Mouse (Mus musculus) forebrain, embryonic 11.5 days (tissue): ENCODE results near the gene Klhl35. TPM values are rescaled to one million over a fixed set of nuclear protein-coding genes. Genes with fewer than 3 reads are reported as not detected.
"Not testable (repeated sequence)": the region's sequence is repeated elsewhere in the genome, so short reads cannot be mapped to it uniquely, and the experiment has no call there.

Experiments
- ATAC-seq: fragments of 200-750 bp; cut with Nextera tagmentation; replicated peaks from 2 replicates; pipeline ENCODE4 v1.8.0; 2017; ENCODE audit warnings: moderate TSS enrichment; ENCODE audit not compliant: low FRiP score
- DNase-seq: peaks from one replicate; pipeline ENCODE4 v3.0.0-alpha.2; 2017; ENCODE audit warnings: low spot score
- H3K27ac ChIP-seq: fragments of 300-500 bp; sonication (generic); 2 replicates; pipeline ENCODE4 v1.5.1; 2014; ENCODE audit warnings: low read depth, low read length
- H3K27me3 ChIP-seq: fragments of 300-500 bp; sonication (generic); 2 replicates; pipeline ENCODE4 v1.6.1; 2014; ENCODE audit warnings: mild to moderate bottlenecking, low read length, mixed read lengths; ENCODE audit not compliant: control insufficient read depth, insufficient read depth
- H3K36me3 ChIP-seq: fragments of 300-500 bp; sonication (generic); 2 replicates; pipeline ENCODE4 v1.6.1; 2014; ENCODE audit warnings: mild to moderate bottlenecking, low read length, moderate library complexity, mixed read lengths; ENCODE audit not compliant: control insufficient read depth, insufficient read depth
- H3K4me1 ChIP-seq: fragments of 300-500 bp; sonication (generic); replicated peaks from 2 replicates; pipeline ENCODE4 v1.6.1; 2014; ENCODE audit warnings: low read length, mixed read lengths; ENCODE audit not compliant: control insufficient read depth, insufficient read depth
- H3K4me2 ChIP-seq: fragments of 300-500 bp; sonication (generic); 2 replicates; pipeline ENCODE4 v1.6.1; 2014; ENCODE audit warnings: low read depth, mild to moderate bottlenecking, low read length, moderate library complexity, mixed read lengths; ENCODE audit not compliant: severe bottlenecking
- H3K4me3 ChIP-seq: fragments of 300-500 bp; sonication (generic); 2 replicates; pipeline ENCODE4 v1.5.1; 2014; ENCODE audit warnings: low read depth, low read length
- H3K9ac ChIP-seq: fragments of 300-500 bp; sonication (generic); 2 replicates; pipeline ENCODE4 v1.6.1; 2014; ENCODE audit warnings: low read length
- H3K9me3 ChIP-seq: fragments of 300-500 bp; sonication (generic); 2 replicates; pipeline ENCODE4 v1.6.1; 2016; ENCODE audit warnings: low read length, mixed read lengths; ENCODE audit not compliant: control insufficient read depth
- WGBS: fragments of 180-500 bp; shearing (Covaris S2); extraction: QIAGEN DNeasy Blood & Tissue Kit; methylation state at CpG from one replicate; pipeline ENCODE4 v1.1.7; 2014; 5-methylcytosine and 5-hydroxymethylcytosine counted together
- polyA plus RNA-seq: library from polyadenylated mRNA; unstranded; fragments of >200 nt; fragmentation: Nextera tagmentation; extraction: Ambion mirVana; gene quantifications from 2 replicates; pipeline ENCODE4 v1.2.1, GENCODE M21; 2014

Klhl35 gene
- polyA plus RNA-seq, 1 experiment from 2014 or later: 5.5 TPM

GRCm38 (mm10) chr7:99489708-99490107, 23.9 kb downstream of the Klhl35 start:
- Histone ChIP-seq H3K27ac (no peak overlapping the region), H3K9me3 (no peaks in the 10 kb centered on the region), H3K4me3 (no peak overlapping the region), H3K4me2 (no peak overlapping the region), H3K4me1 (no peaks in the 10 kb centered on the region), H3K9ac (no peak overlapping the region), H3K36me3 (no peaks in the 10 kb centered on the region), H3K27me3 (no peaks in the 10 kb centered on the region)
- DNase-seq (no peak), ATAC-seq (no peak)
- 85% methylated on average over 5 of the region's 5 CpGs for WGBS

- 63% methylated on average over 1 of the region's 1 CpGs for WGBS
- H3K4me3 ChIP-seq: no peak overlapping the region
- no peaks in the 10 kb centered on the region for H3K4me1 ChIP-seq
- H3K27me3 ChIP-seq: no peaks in the 10 kb centered on the region
- H3K9me3 ChIP-seq: no peaks in the 10 kb centered on the region
- H3K27ac ChIP-seq: no peak overlapping the region
- ATAC-seq (no peak), DNase-seq (no peak)
- H3K9ac ChIP-seq: no peak overlapping the region
- no peaks in the 10 kb centered on the region for H3K36me3 ChIP-seq
- H3K4me2 ChIP-seq: no peak overlapping the region
These were observed 33.3 kb downstream of the Klhl35 start for GRCm38 (mm10) chr7:99499128-99499527.

- Histone ChIP-seq H3K4me3 (no peak overlapping the region), H3K4me1 (no peaks in the 10 kb centered on the region), H3K4me2 (no peak overlapping the region), H3K9me3 (no peaks in the 10 kb centered on the region), H3K27me3 (no peaks in the 10 kb centered on the region), H3K9ac (no peak overlapping the region), H3K36me3 (no peaks in the 10 kb centered on the region), H3K27ac (no peak overlapping the region)
- ATAC-seq: peak; percentile 63; the same call in 1 of the 2 replicates
- WGBS: 5% methylated on average over 8 of the region's 8 CpGs
- DNase-seq: peak; percentile 87
These were observed 34.4 kb downstream of the Klhl35 start for GRCm38 (mm10) chr7:99500201-99500600.

GRCm38 (mm10) chr7:99500655-99501054, 34.9 kb downstream of the Klhl35 start:
- Histone ChIP-seq H3K4me1 (no peaks in the 10 kb centered on the region), H3K4me2 (no peak overlapping the region), H3K27ac (no peak overlapping the region), H3K36me3 (no peaks in the 10 kb centered on the region), H3K9me3 (no peaks in the 10 kb centered on the region), H3K4me3 (no peak overlapping the region), H3K9ac (no peak overlapping the region), H3K27me3 (no peaks in the 10 kb centered on the region)
- ATAC-seq (no peak), DNase-seq (no peak)
- 41% methylated on average over 5 of the region's 5 CpGs for WGBS

GRCm38 (mm10) chr7:99501148-99501547, 35.3 kb downstream of the Klhl35 start:
- Histone ChIP-seq H3K4me3 (no peak overlapping the region), H3K4me2 (no peak overlapping the region), H3K27me3 (no peaks in the 10 kb centered on the region), H3K9ac (no peak overlapping the region), H3K27ac (no peak overlapping the region), H3K36me3 (no peaks in the 10 kb centered on the region), H3K4me1 (no peaks in the 10 kb centered on the region), H3K9me3 (no peaks in the 10 kb centered on the region)
- DNase-seq (no peak), ATAC-seq (no peak)
- 34% methylated on average over 1 of the region's 1 CpGs for WGBS

- Histone ChIP-seq H3K27me3 (no peaks in the 10 kb centered on the region), H3K4me3 (no peak overlapping the region), H3K36me3 (no peaks in the 10 kb centered on the region), H3K4me1 (no peaks in the 10 kb centered on the region), H3K4me2 (no peak overlapping the region), H3K9me3 (no peaks in the 10 kb centered on the region), H3K27ac (no peak overlapping the region), H3K9ac (no peak overlapping the region)
- ATAC-seq: no peak
- DNase-seq: no peak
These were observed 38.8 kb downstream of the Klhl35 start for GRCm38 (mm10) chr7:99504556-99504955.

GRCm38 (mm10) chr7:99508187-99508586, 42.4 kb downstream of the Klhl35 start:
- WGBS: 26% methylated on average over 2 of the region's 2 CpGs
- not testable (repeated sequence) for H3K9me3 ChIP-seq, H3K4me3 ChIP-seq, DNase-seq, H3K27me3 ChIP-seq, H3K27ac ChIP-seq, H3K9ac ChIP-seq, H3K4me2 ChIP-seq, H3K36me3 ChIP-seq, H3K4me1 ChIP-seq, ATAC-seq

- H3K9me3 ChIP-seq: no peaks in the 10 kb centered on the region
- no peak overlapping the region for H3K4me2 ChIP-seq
- no peak overlapping the region for H3K9ac ChIP-seq
- no peaks in the 10 kb centered on the region for H3K36me3 ChIP-seq
- ATAC-seq (no peak), DNase-seq (peak; percentile 58)
- H3K27me3 ChIP-seq: no peaks in the 10 kb centered on the region
- WGBS: 14% methylated on average over 8 of the region's 8 CpGs
- H3K27ac ChIP-seq: no peak overlapping the region
- no peaks in the 10 kb centered on the region; the same call in 1 of the 2 replicates for H3K4me1 ChIP-seq
- no peak overlapping the region for H3K4me3 ChIP-seq
These were observed 44.3 kb downstream of the Klhl35 start for GRCm38 (mm10) chr7:99510087-99510501.

- DNase-seq (no peak), ATAC-seq (no peak)
- no peaks in the 10 kb centered on the region for H3K9me3 ChIP-seq
- H3K27me3 ChIP-seq: no peaks in the 10 kb centered on the region
- no peak overlapping the region for H3K4me3 ChIP-seq
- 86% methylated on average over 9 of the region's 9 CpGs for WGBS
- no peak overlapping the region for H3K4me2 ChIP-seq
- no peak overlapping the region for H3K9ac ChIP-seq
- H3K36me3 ChIP-seq: no peaks in the 10 kb centered on the region
- H3K4me1 ChIP-seq: no peaks in the 10 kb centered on the region
- H3K27ac ChIP-seq: no peak overlapping the region
These were observed 50.4 kb downstream of the Klhl35 start for GRCm38 (mm10) chr7:99516092-99516813.
